Mouse (Mus musculus): Measurements from ENCODE around the gene Gm10803. TPM values are rescaled to one million over a fixed set of nuclear protein-coding genes. Genes with fewer than 3 reads are reported as not detected.
A peak's percentile ranks its signal among the peaks of the same experiment; 100 is the strongest.

Gene Gm10803
- polyA plus RNA-seq, 1 experiment, result not detected

- no peaks in the 10 kb centered on the region for H3K4me1 ChIP-seq (ENCODE audit: control insufficient read depth, insufficient read depth, low read length)
- 68% methylated on average over 16 of the region's 16 CpGs for WGBS
- TF ChIP-seq POLR2A (IDR thresholded peaks at IDR 0.05; ENCODE audit: low read depth, low read length), result no peak
- TF ChIP-seq CTCF (conservative IDR thresholded peaks at IDR 0.05; ENCODE audit: insufficient read depth, insufficient read length, low read depth, low read length), result no peak
- no peaks in the 10 kb centered on the region for H3K27me3 ChIP-seq (replicated peaks; ENCODE audit: control insufficient read depth, insufficient read depth, low read length)
- H3K36me3 ChIP-seq (ENCODE audit: control insufficient read depth, insufficient read depth, low read length), result no peaks in the 10 kb centered on the region
- no peak for DNase-seq
- H3K4me3 ChIP-seq (ENCODE audit: insufficient read depth, low read depth, low read length), result no peak overlapping the region
- no peak overlapping the region for H3K27ac ChIP-seq (ENCODE audit: insufficient read depth, low read depth, low read length)
These were observed 35.2 kb upstream of the Gm10803 start for GRCm38 (mm10) chr2:93525033-93525762.

GRCm38 (mm10) chr2:93529602-93530001 is 30.8 kb upstream of the Gm10803 start:
- no peaks in the 10 kb centered on the region for H3K36me3 ChIP-seq (ENCODE audit: control insufficient read depth, insufficient read depth, low read length)
- TF ChIP-seq CTCF (conservative IDR thresholded peaks at IDR 0.05; ENCODE audit: insufficient read depth, insufficient read length, low read depth, low read length), result no peak
- TF ChIP-seq POLR2A (IDR thresholded peaks at IDR 0.05; ENCODE audit: low read depth, low read length), result no peak
- WGBS, result 52% methylated on average over 4 of the region's 4 CpGs
- H3K4me3 ChIP-seq (ENCODE audit: insufficient read depth, low read depth, low read length), result no peak overlapping the region
- DNase-seq, result no peak
- H3K27ac ChIP-seq (ENCODE audit: insufficient read depth, low read depth, low read length), result no peak overlapping the region
- no peaks in the 10 kb centered on the region for H3K27me3 ChIP-seq (replicated peaks; ENCODE audit: control insufficient read depth, insufficient read depth, low read length)
- H3K4me1 ChIP-seq (ENCODE audit: control insufficient read depth, insufficient read depth, low read length), result no peaks in the 10 kb centered on the region

GRCm38 (mm10) chr2:93533891-93534290 is 26.5 kb upstream of the Gm10803 start:
- Histone ChIP-seq H3K27ac (ENCODE audit: insufficient read depth, low read depth, low read length) (no peak overlapping the region), H3K4me1 (ENCODE audit: control insufficient read depth, insufficient read depth, low read length) (no peaks in the 10 kb centered on the region), H3K27me3 (replicated peaks; ENCODE audit: control insufficient read depth, insufficient read depth, low read length) (no peaks in the 10 kb centered on the region), H3K4me3 (ENCODE audit: insufficient read depth, low read depth, low read length) (no peak overlapping the region), H3K36me3 (ENCODE audit: control insufficient read depth, insufficient read depth, low read length) (no peaks in the 10 kb centered on the region)
- DNase-seq, result no peak
- TF ChIP-seq CTCF (conservative IDR thresholded peaks at IDR 0.05; ENCODE audit: insufficient read depth, insufficient read length, low read depth, low read length) (no peak), POLR2A (IDR thresholded peaks at IDR 0.05; ENCODE audit: low read depth, low read length) (no peak)
- WGBS, result 91% methylated on average over 7 of the region's 7 CpGs

- 69% methylated on average over 3 of the region's 3 CpGs for WGBS
- Histone ChIP-seq H3K36me3 (ENCODE audit: control insufficient read depth, insufficient read depth, low read length) (no peaks in the 10 kb centered on the region), H3K4me1 (ENCODE audit: control insufficient read depth, insufficient read depth, low read length) (no peaks in the 10 kb centered on the region), H3K27ac (ENCODE audit: insufficient read depth, low read depth, low read length) (no peak overlapping the region), H3K27me3 (replicated peaks; ENCODE audit: control insufficient read depth, insufficient read depth, low read length) (no peaks in the 10 kb centered on the region), H3K4me3 (ENCODE audit: insufficient read depth, low read depth, low read length) (no peak overlapping the region)
- TF ChIP-seq POLR2A (IDR thresholded peaks at IDR 0.05; ENCODE audit: low read depth, low read length) (no peak), CTCF (conservative IDR thresholded peaks at IDR 0.05; ENCODE audit: insufficient read depth, insufficient read length, low read depth, low read length) (peak; percentile 25; the same call in 1 of the 2 replicates)
- no peak for DNase-seq
These were observed 22.9 kb upstream of the Gm10803 start for GRCm38 (mm10) chr2:93537385-93537967.

GRCm38 (mm10) chr2:93538140-93538539 is 22.2 kb upstream of the Gm10803 start:
- no peaks in the 10 kb centered on the region for H3K4me1 ChIP-seq (ENCODE audit: control insufficient read depth, insufficient read depth, low read length)
- H3K36me3 ChIP-seq (ENCODE audit: control insufficient read depth, insufficient read depth, low read length), result no peaks in the 10 kb centered on the region
- H3K27ac ChIP-seq (ENCODE audit: insufficient read depth, low read depth, low read length), result no peak overlapping the region
- no peak for DNase-seq
- 31% methylated on average over 6 of the region's 6 CpGs for WGBS
- TF ChIP-seq POLR2A (IDR thresholded peaks at IDR 0.05; ENCODE audit: low read depth, low read length), result no peak
- TF ChIP-seq CTCF (conservative IDR thresholded peaks at IDR 0.05; ENCODE audit: insufficient read depth, insufficient read length, low read depth, low read length), result no peak
- H3K4me3 ChIP-seq (ENCODE audit: insufficient read depth, low read depth, low read length), result no peak overlapping the region
- no peaks in the 10 kb centered on the region for H3K27me3 ChIP-seq (replicated peaks; ENCODE audit: control insufficient read depth, insufficient read depth, low read length)

GRCm38 (mm10) chr2:93541771-93542170 is 18.6 kb upstream of the Gm10803 start:
- WGBS, result 76% methylated on average over 2 of the region's 2 CpGs
- Histone ChIP-seq H3K4me3 (ENCODE audit: insufficient read depth, low read depth, low read length) (no peak overlapping the region), H3K27ac (ENCODE audit: insufficient read depth, low read depth, low read length) (no peak overlapping the region), H3K36me3 (ENCODE audit: control insufficient read depth, insufficient read depth, low read length) (no peaks in the 10 kb centered on the region), H3K27me3 (replicated peaks; ENCODE audit: control insufficient read depth, insufficient read depth, low read length) (no peaks in the 10 kb centered on the region), H3K4me1 (ENCODE audit: control insufficient read depth, insufficient read depth, low read length) (no peaks in the 10 kb centered on the region)
- TF ChIP-seq CTCF (conservative IDR thresholded peaks at IDR 0.05; ENCODE audit: insufficient read depth, insufficient read length, low read depth, low read length), result no peak
- TF ChIP-seq POLR2A (IDR thresholded peaks at IDR 0.05; ENCODE audit: low read depth, low read length), result no peak
- no peak for DNase-seq

GRCm38 (mm10) chr2:93552676-93553521 is 7.5 kb upstream of the Gm10803 start:
- DNase-seq, result no peak
- no peak for TF ChIP-seq POLR2A (IDR thresholded peaks at IDR 0.05; ENCODE audit: low read depth, low read length)
- TF ChIP-seq CTCF (conservative IDR thresholded peaks at IDR 0.05; ENCODE audit: insufficient read depth, insufficient read length, low read depth, low read length), result no peak
- Histone ChIP-seq H3K27ac (ENCODE audit: insufficient read depth, low read depth, low read length) (no peak overlapping the region), H3K27me3 (replicated peaks; ENCODE audit: control insufficient read depth, insufficient read depth, low read length) (no peaks in the 10 kb centered on the region), H3K4me1 (ENCODE audit: control insufficient read depth, insufficient read depth, low read length) (no peaks in the 10 kb centered on the region), H3K36me3 (ENCODE audit: control insufficient read depth, insufficient read depth, low read length) (no peaks in the 10 kb centered on the region), H3K4me3 (ENCODE audit: insufficient read depth, low read depth, low read length) (no peak overlapping the region)
- 77% methylated on average over 10 of the region's 10 CpGs for WGBS
